Mouse (Mus musculus) CH12.LX (cell line): ENCODE data around the gene Prrx2. TPM values are rescaled to one million over a fixed set of nuclear protein-coding genes. Genes with fewer than 3 reads are reported as not detected.

Source experiments
- DNase-seq: peaks from one replicate; pipeline ENCODE4 v3.0.0-alpha.2; 2013; ENCODE audit errors: extremely low read depth
- H3K27ac ChIP-seq: 2 replicates; pipeline ENCODE4 v1.5.1; 2012; ENCODE audit warnings: low read depth, mild to moderate bottlenecking, control low read depth, moderate library complexity; ENCODE audit not compliant: insufficient read depth
- H3K27me3 ChIP-seq: replicated peaks from 2 replicates; pipeline ENCODE3; 2012; ENCODE audit warnings: inconsistent platforms
- H3K36me3 ChIP-seq, 2 experiments: replicated peaks in 1 of 2; 2 replicates each; pipeline versions ENCODE3 to v1.6.1; 2012; ENCODE audit warnings: inconsistent platforms in 1 of 2, low read length in 1 of 2, mild to moderate bottlenecking in 1 of 2, mixed read lengths in 1 of 2, moderate library complexity in 1 of 2; ENCODE audit not compliant: control insufficient read depth in 1 of 2, insufficient read depth in 1 of 2
- H3K4me1 ChIP-seq, 2 experiments: 2 replicates each; pipeline ENCODE4 v1.6.1; 2012; ENCODE audit warnings: inconsistent platforms in 1 of 2, moderate library complexity in 1 of 2; ENCODE audit not compliant: insufficient read depth in 2 of 2, control insufficient read depth in 1 of 2
- H3K4me2 ChIP-seq: 2 replicates; pipeline ENCODE4 v1.6.1; 2012; ENCODE audit warnings: low read depth, mild to moderate bottlenecking, control low read depth; ENCODE audit not compliant: poor library complexity, insufficient read depth, severe bottlenecking
- H3K4me3 ChIP-seq, 3 experiments: fragments of 150-350 bp in 1 of 3; sonication (generic) in 1 of 3; replicated peaks in 1 of 3; 2 replicates each; pipeline versions ENCODE3 to v1.5.1; 2011 to 2012; ENCODE audit warnings: low read depth in 2 of 3, low read length in 2 of 3, mild to moderate bottlenecking in 2 of 3, moderate library complexity in 2 of 3, control low read depth in 1 of 3, improper control_type of control experiment in 1 of 3, inconsistent platforms in 1 of 3, mixed read lengths in 1 of 3; ENCODE audit not compliant: poor library complexity in 1 of 3
- H3K79me2 ChIP-seq: replicated peaks from 2 replicates; pipeline ENCODE4 v1.6.1; 2012; ENCODE audit warnings: mild to moderate bottlenecking, moderate library complexity; ENCODE audit not compliant: control insufficient read depth, poor library complexity, insufficient read depth, severe bottlenecking; ENCODE audit errors: extremely low read depth
- H3K9ac ChIP-seq: 2 replicates; pipeline ENCODE4 v1.6.1; 2012; ENCODE audit warnings: low read depth, mild to moderate bottlenecking, control low read depth, moderate library complexity; ENCODE audit not compliant: insufficient read depth
- H3K9me3 ChIP-seq: replicated peaks from 2 replicates; pipeline ENCODE3; 2012; ENCODE audit warnings: low read length, inconsistent platforms, mixed read lengths
- BHLHE40 ChIP-seq: IDR thresholded peaks from 2 replicates; pipeline ENCODE4 v1.6.1; 2011; ENCODE audit warnings: mild to moderate bottlenecking, low read depth, low read length, improper control_type of control experiment
- CHD1 ChIP-seq: IDR thresholded peaks from 2 replicates; pipeline ENCODE4 v1.6.1; 2012; ENCODE audit warnings: low read depth, low read length, improper control_type of control experiment, inconsistent platforms
- CHD2 ChIP-seq: IDR thresholded peaks from 2 replicates; pipeline ENCODE4 v1.6.1; 2011; ENCODE audit warnings: low read length, improper control_type of control experiment
- CTCF ChIP-seq, 2 experiments: IDR thresholded peaks in 1 of 2; conservative IDR thresholded peaks in 1 of 2; 2 replicates each; pipeline ENCODE4 v1.5.1; 2011 to 2012; ENCODE audit warnings: low read depth in 2 of 2, low read length in 2 of 2, improper control_type of control experiment in 1 of 2, inconsistent platforms in 1 of 2, mild to moderate bottlenecking in 1 of 2, moderate library complexity in 1 of 2
- E2F4 ChIP-seq: IDR thresholded peaks from 2 replicates; pipeline ENCODE4 v1.6.1; 2011; ENCODE audit warnings: low read depth, low read length, improper control_type of control experiment; ENCODE audit not compliant: insufficient replicate concordance
- ELF1 ChIP-seq: IDR thresholded peaks from 2 replicates; pipeline ENCODE4 v1.6.1; 2014; ENCODE audit warnings: low read depth, mild to moderate bottlenecking, inconsistent platforms, low read length, improper control_type of control experiment
- EP300 ChIP-seq: IDR thresholded peaks from 2 replicates; pipeline ENCODE4 v1.6.1; 2011; ENCODE audit warnings: low read length, improper control_type of control experiment
- ETS1 ChIP-seq: conservative IDR thresholded peaks from 2 replicates; pipeline ENCODE4 v1.6.1; 2012; ENCODE audit warnings: low read depth, mild to moderate bottlenecking, inconsistent platforms, low read length, improper control_type of control experiment, moderate library complexity
- GABPA ChIP-seq: IDR thresholded peaks from 2 replicates; pipeline ENCODE4 v1.6.1; 2012; ENCODE audit warnings: low read depth, low read length, improper control_type of control experiment, inconsistent platforms; ENCODE audit not compliant: insufficient replicate concordance
- HCFC1 ChIP-seq: IDR thresholded peaks from 2 replicates; pipeline ENCODE4 v1.6.1; 2012; ENCODE audit warnings: low read depth, mild to moderate bottlenecking, inconsistent platforms, low read length, improper control_type of control experiment
- IRF4 ChIP-seq: IDR thresholded peaks from 2 replicates; pipeline ENCODE4 v1.6.1; 2014; ENCODE audit warnings: low read depth, mild to moderate bottlenecking, inconsistent platforms, low read length, improper control_type of control experiment
- JUN ChIP-seq: IDR thresholded peaks from 2 replicates; pipeline ENCODE4 v1.6.1; 2011; ENCODE audit warnings: low read depth, mild to moderate bottlenecking, low read length, improper control_type of control experiment, moderate library complexity; ENCODE audit not compliant: insufficient read depth
- JUND ChIP-seq: conservative IDR thresholded peaks from 2 replicates; pipeline ENCODE4 v1.6.1; 2011; ENCODE audit warnings: low read depth, low read length, improper control_type of control experiment
- KAT2A ChIP-seq: IDR thresholded peaks from 2 replicates; pipeline ENCODE4 v1.6.1; 2012; ENCODE audit warnings: low read length, improper control_type of control experiment, inconsistent platforms; ENCODE audit not compliant: insufficient replicate concordance
- MAFK ChIP-seq: IDR thresholded peaks from 2 replicates; pipeline ENCODE4 v1.6.1; 2011; ENCODE audit warnings: low read length, improper control_type of control experiment; ENCODE audit not compliant: insufficient replicate concordance
- MAX ChIP-seq: IDR thresholded peaks from 2 replicates; pipeline ENCODE4 v1.6.1; 2011; ENCODE audit warnings: low read length, improper control_type of control experiment
- MAZ ChIP-seq: IDR thresholded peaks from 2 replicates; pipeline ENCODE4 v1.6.1; 2012; ENCODE audit warnings: low read depth, mild to moderate bottlenecking, inconsistent platforms, low read length, improper control_type of control experiment, moderate library complexity
- MEF2A ChIP-seq: IDR thresholded peaks from 2 replicates; pipeline ENCODE4 v1.6.1; 2014; ENCODE audit warnings: low read depth, mild to moderate bottlenecking, inconsistent platforms, low read length, improper control_type of control experiment, borderline replicate concordance
- MXI1 ChIP-seq: IDR thresholded peaks from 2 replicates; pipeline ENCODE4 v1.6.1; 2011; ENCODE audit warnings: mild to moderate bottlenecking, low read depth, low read length, improper control_type of control experiment
- MYC ChIP-seq: IDR thresholded peaks from 2 replicates; pipeline ENCODE4 v1.6.1; 2011; ENCODE audit warnings: low read depth, mild to moderate bottlenecking, improper control_type of control experiment, low read length
- NELFE ChIP-seq: IDR thresholded peaks from 2 replicates; pipeline ENCODE4 v1.6.1; 2011; ENCODE audit warnings: low read depth, low read length, improper control_type of control experiment
- NRF1 ChIP-seq: IDR thresholded peaks from 2 replicates; pipeline ENCODE4 v1.6.1; 2014; ENCODE audit warnings: low read depth, mild to moderate bottlenecking, inconsistent platforms, low read length, improper control_type of control experiment, moderate library complexity
- PAX5 ChIP-seq: IDR thresholded peaks from 2 replicates; pipeline ENCODE4 v1.6.1; 2012; ENCODE audit warnings: low read length, inconsistent platforms, mixed read lengths
- POLR2A ChIP-seq: IDR thresholded peaks from 2 replicates; pipeline ENCODE4 v1.6.1; 2011; ENCODE audit warnings: low read depth, mild to moderate bottlenecking, improper control_type of control experiment, low read length
- POLR2AphosphoS2 ChIP-seq: IDR thresholded peaks from 2 replicates; pipeline ENCODE4 v1.6.1; 2011; ENCODE audit warnings: low read depth, low read length, improper control_type of control experiment
- RAD21 ChIP-seq: IDR thresholded peaks from 2 replicates; pipeline ENCODE4 v1.6.1; 2011; ENCODE audit warnings: low read depth, mild to moderate bottlenecking, low read length, improper control_type of control experiment, moderate library complexity
- RCOR1 ChIP-seq: conservative IDR thresholded peaks from 2 replicates; pipeline ENCODE4 v1.6.1; 2012; ENCODE audit warnings: low read depth, mild to moderate bottlenecking, inconsistent platforms, low read length, improper control_type of control experiment
- SIN3A ChIP-seq: IDR thresholded peaks from 2 replicates; pipeline ENCODE4 v1.6.1; 2012; ENCODE audit warnings: low read length, improper control_type of control experiment, inconsistent platforms
- SMC3 ChIP-seq: IDR thresholded peaks from 2 replicates; pipeline ENCODE4 v1.6.1; 2011; ENCODE audit warnings: low read depth, low read length, improper control_type of control experiment
- TBP ChIP-seq: conservative IDR thresholded peaks from 2 replicates; pipeline ENCODE4 v1.6.1; 2011; ENCODE audit warnings: low read depth, low read length, improper control_type of control experiment
- TCF12 ChIP-seq: IDR thresholded peaks from 2 replicates; pipeline ENCODE4 v1.6.1; 2014; ENCODE audit warnings: low read depth, mild to moderate bottlenecking, inconsistent platforms, low read length, improper control_type of control experiment
- UBTF ChIP-seq: IDR thresholded peaks from 2 replicates; pipeline ENCODE4 v1.6.1; 2012; ENCODE audit warnings: low read depth, mild to moderate bottlenecking, inconsistent platforms, low read length, improper control_type of control experiment, moderate library complexity
- USF1 ChIP-seq: IDR thresholded peaks from 2 replicates; pipeline ENCODE4 v1.6.1; 2014; ENCODE audit warnings: low read depth, mild to moderate bottlenecking, inconsistent platforms, low read length, improper control_type of control experiment
- USF2 ChIP-seq: conservative IDR thresholded peaks from 2 replicates; pipeline ENCODE4 v1.6.1; 2011; ENCODE audit warnings: low read depth, low read length, improper control_type of control experiment
- ZC3H11A ChIP-seq: IDR thresholded peaks from 2 replicates; pipeline ENCODE4 v1.6.1; 2012; ENCODE audit warnings: low read depth, mild to moderate bottlenecking, inconsistent platforms, low read length, improper control_type of control experiment
- ZKSCAN1 ChIP-seq: IDR thresholded peaks from 2 replicates; pipeline ENCODE4 v1.6.1; 2012; ENCODE audit warnings: low read depth, inconsistent platforms, low read length, improper control_type of control experiment, borderline replicate concordance
- ZMIZ1 ChIP-seq: IDR thresholded peaks from 2 replicates; pipeline ENCODE4 v1.6.1; 2012; ENCODE audit warnings: low read depth, mild to moderate bottlenecking, inconsistent platforms, low read length, improper control_type of control experiment
- ZNF384 ChIP-seq: IDR thresholded peaks from 2 replicates; pipeline ENCODE4 v1.6.1; 2012; ENCODE audit warnings: low read depth, low read length, improper control_type of control experiment, inconsistent platforms
- dilution Hi-C: fragments of 300-500 bp; cut with MboI; formaldehyde crosslinking; loops from 2 replicates; pipeline ENCODE4 v1.14.3; 2020; ENCODE audit warnings: low sequenced_read_pairs; ENCODE audit not compliant: extremely low pct_unique_long_range_greater_than_20kb, extremely low pct_ligation_motif_present
- in situ Hi-C: fragments of 300-500 bp; cut with MboI; formaldehyde crosslinking; loops from 3 replicates; pipeline ENCODE4 v1.14.3; 2019; ENCODE audit warnings: low sequenced_read_pairs, low pct_ligation_motif_present, low pct_unique_long_range_greater_than_20kb, mixed read lengths
- polyA plus RNA-seq: library from polyadenylated mRNA; unstranded; fragments of >175 nt; gene quantifications from 2 replicates; pipeline ENCODE4 v1.2.1, GENCODE M21; 2012; ENCODE audit warnings: low read depth; ENCODE audit not compliant: insufficient read length
- total RNA-seq, 2 experiments: library from RNA; depleted of rRNA; stranded (reverse); fragments of 300-350 nt in 1 of 2; fragments of >200 nt in 1 of 2; gene quantifications; 2 replicates each; pipeline ENCODE4 v1.2.3; 2012 to 2014

Prrx2 gene
- total and polyA plus RNA-seq, 3 experiments: not detected

DNA sequence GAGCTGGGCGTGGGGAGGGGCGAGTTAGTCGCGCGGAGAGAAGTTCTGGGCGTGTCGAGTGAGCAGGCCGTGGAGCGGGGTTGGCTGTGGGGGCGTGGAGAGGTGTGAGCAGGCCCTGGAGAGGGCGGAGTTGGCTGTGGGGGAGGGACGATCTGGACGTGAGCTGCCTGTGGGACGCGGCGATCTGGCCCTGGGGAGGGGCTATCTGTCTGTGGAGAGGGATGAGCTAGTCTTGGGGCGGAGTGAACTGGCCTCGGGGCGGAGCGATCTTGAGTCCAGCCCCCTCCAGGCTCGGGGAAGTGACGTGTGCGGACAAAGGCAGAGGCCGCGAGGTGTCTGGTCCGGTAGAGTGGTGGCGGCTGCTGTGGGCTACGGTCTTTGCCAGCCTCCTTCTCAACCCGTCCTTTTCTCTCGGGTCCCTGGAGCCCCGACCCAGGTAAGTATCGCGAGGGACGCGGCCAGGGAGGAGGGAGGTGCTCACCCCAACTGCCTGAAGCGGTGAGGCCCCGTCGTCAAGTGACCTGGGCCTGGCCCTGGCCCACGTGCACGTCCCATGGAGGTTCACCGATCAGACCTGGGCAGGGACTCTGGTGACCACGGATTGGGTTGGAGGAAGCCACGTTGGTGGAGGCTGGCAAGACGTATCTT, 27.0 kb upstream of the Prrx2 start, which contains the start of gene Ntmt1:
Ntmt1 (plus strand) TSS at position 179 of the 648 bp plus-strand sequence.
- peak; percentile 61; the same call in 1 of the 2 replicates for TF ChIP-seq CHD2
- TF ChIP-seq IRF4: 0 out of 2 replicates have a peak, but pooled peaks have one; percentile 19
- no peak for TF ChIP-seq E2F4
- TF ChIP-seq HCFC1: peak; percentile 55; the same call in 1 of the 2 replicates
- peak; percentile 84 for TF ChIP-seq TCF12
- no peak for TF ChIP-seq RAD21
- TF ChIP-seq ELF1: no peak; the same call in 1 of the 2 replicates
- TF ChIP-seq JUN: no peak
- TF ChIP-seq SIN3A: peak; percentile 38
- TF ChIP-seq ETS1: no peak
- TF ChIP-seq CHD1: no peak
- TF ChIP-seq EP300: no peak
- TF ChIP-seq RCOR1: no peak
- TF ChIP-seq ZC3H11A: no peak
- TF ChIP-seq GABPA: no peak
- peak; percentile 88 for TF ChIP-seq MYC
- peak; percentile 76; the same call in 1 of the 2 replicates for TF ChIP-seq MAZ
- TF ChIP-seq ZMIZ1: peak; percentile 79; the same call in 1 of the 2 replicates
- TF ChIP-seq UBTF: peak; percentile 61; the same call in 1 of the 2 replicates
- peak; percentile 90 for TF ChIP-seq NELFE
- TF ChIP-seq MEF2A: no peak
- no peak for TF ChIP-seq ZNF384
- no peak for TF ChIP-seq USF1
- TF ChIP-seq POLR2AphosphoS2: peak; percentile 90
- TF ChIP-seq MAX: peak; percentile 92
- TF ChIP-seq NRF1: 0 out of 2 replicates have a peak, but pooled peaks have one; percentile 46
- TF ChIP-seq ZKSCAN1: no peak
- TF ChIP-seq KAT2A: 0 out of 2 replicates have a peak, but pooled peaks have one; percentile 43
- TF ChIP-seq MAFK: no peak
- peak; percentile 97 for TF ChIP-seq POLR2A
- peak; percentile 84 for TF ChIP-seq TBP
- peak; percentile 97 for TF ChIP-seq MXI1
- no peak for TF ChIP-seq PAX5
- TF ChIP-seq BHLHE40: 0 out of 2 replicates have a peak, but pooled peaks have one; percentile 44
- no peak for TF ChIP-seq CTCF (conservative IDR thresholded peaks at IDR 0.05 in 1 of 2, IDR thresholded peaks at IDR 0.05 in 1 of 2; ENCODE audit: low read depth in 2 of 2, low read length in 2 of 2)
- TF ChIP-seq SMC3: no peak
- TF ChIP-seq JUND: no peak
- TF ChIP-seq USF2: no peak
- Histone ChIP-seq H3K4me3 (peak within 1 kb of the TSS; percentile 62 to 98 (median 96)), H3K79me2 (peaks cover 43% of the 10 kb centered on the region), H3K4me1 (peaks cover 2 to 27% of the 10 kb centered on the region in 2 experiments), H3K9me3 (peaks cover 4% of the 10 kb centered on the region), H3K27me3 (peaks cover 19% of the 10 kb centered on the region), H3K9ac (peak within 1 kb of the TSS; percentile 75), H3K4me2 (peak within 1 kb of the TSS; percentile 83), H3K36me3 (peaks cover 3 to 29% of the 10 kb centered on the region in 2 experiments), H3K27ac (0 out of 2 replicates have a peak within 1 kb of the TSS, but pooled peaks have one; percentile 10)
- in situ Hi-C loops (no loop called here), dilution Hi-C loops (no loop called here)
- peak; percentile 100 for DNase-seq
